Mouse (Mus musculus) neural tube, embryonic 13.5 days (tissue): Measurements from ENCODE around the gene Dbt. TPM values are rescaled to one million over a fixed set of nuclear protein-coding genes. Genes with fewer than 3 reads are reported as not detected.
"Not testable (repeated sequence)": the region's sequence is repeated elsewhere in the genome, so short reads cannot be mapped to it uniquely, and the experiment has no call there.

Experiments used
- ATAC-seq: fragments of 200-750 bp; cut with Nextera tagmentation; 2 replicates; pipeline ENCODE4 v1.8.0; 2017; ENCODE audit warnings: low read depth, mild to moderate bottlenecking, moderate TSS enrichment, moderate library complexity
- H3K27ac ChIP-seq: fragments of 300-500 bp; sonication (generic); replicated peaks from 2 replicates; pipeline ENCODE4 v1.5.1; 2015; ENCODE audit warnings: moderate library complexity, mild to moderate bottlenecking, inconsistent platforms
- H3K27me3 ChIP-seq: fragments of 300-500 bp; sonication (generic); 2 replicates; pipeline ENCODE4 v1.6.1; 2015; ENCODE audit warnings: mild to moderate bottlenecking, inconsistent platforms
- H3K36me3 ChIP-seq: fragments of 300-500 bp; sonication (generic); 2 replicates; pipeline ENCODE4 v1.6.1; 2015; ENCODE audit warnings: mild to moderate bottlenecking, inconsistent platforms
- H3K4me1 ChIP-seq: fragments of 300-500 bp; sonication (generic); replicated peaks from 2 replicates; pipeline ENCODE4 v1.6.1; 2015; ENCODE audit warnings: inconsistent platforms
- H3K4me2 ChIP-seq: fragments of 300-500 bp; sonication (generic); 2 replicates; pipeline ENCODE4 v1.6.1; 2015; ENCODE audit warnings: inconsistent platforms, mild to moderate bottlenecking, moderate library complexity
- H3K4me3 ChIP-seq: fragments of 300-500 bp; sonication (generic); 2 replicates; pipeline ENCODE4 v1.5.1; 2015; ENCODE audit warnings: mild to moderate bottlenecking, inconsistent platforms
- H3K9ac ChIP-seq: fragments of 300-500 bp; sonication (generic); 2 replicates; pipeline ENCODE4 v1.6.1; 2015; ENCODE audit warnings: moderate library complexity, mild to moderate bottlenecking, inconsistent platforms
- H3K9me3 ChIP-seq: fragments of 300-500 bp; sonication (generic); 2 replicates; pipeline ENCODE4 v1.6.1; 2016; ENCODE audit warnings: inconsistent platforms
- WGBS: fragments of 180-500 bp; shearing (Covaris S2); methylation state at CpG from one replicate; pipeline ENCODE4 v1.1.7; 2015; 5-methylcytosine and 5-hydroxymethylcytosine counted together
- polyA plus RNA-seq: library from polyadenylated mRNA; unstranded; fragments of >200 nt; fragmentation: Nextera tagmentation; extraction: Ambion mirVana; gene quantifications from 2 replicates; pipeline ENCODE4 v1.2.1, GENCODE M21; 2015

Gene Dbt
- polyA plus RNA-seq, 1 experiment from 2014 or later, result 13.9 TPM

- no peak for ATAC-seq
- Histone ChIP-seq H3K4me1 (no peaks in the 10 kb centered on the region), H3K27ac (no peak overlapping the region), H3K36me3 (peaks cover 61% of the 10 kb centered on the region), H3K9me3 (no peaks in the 10 kb centered on the region), H3K9ac (no peak overlapping the region), H3K4me3 (no peak overlapping the region), H3K27me3 (no peaks in the 10 kb centered on the region), H3K4me2 (no peak overlapping the region)
- 90% methylated on average over 5 of the region's 5 CpGs for WGBS
Observed at GRCm38 (mm10) chr3:116547430-116547829, 34.6 kb downstream of the Dbt start.

GRCm38 (mm10) chr3:116551362-116551761 is 38.5 kb downstream of the Dbt start:
- Histone ChIP-seq H3K27me3 (no peaks in the 10 kb centered on the region), H3K4me3 (no peak overlapping the region), H3K4me1 (no peaks in the 10 kb centered on the region), H3K36me3 (peaks cover 32% of the 10 kb centered on the region), H3K9me3 (no peaks in the 10 kb centered on the region), H3K9ac (no peak overlapping the region), H3K4me2 (no peak overlapping the region), H3K27ac (no peak overlapping the region)
- no peak for ATAC-seq
- WGBS, result 94% methylated on average over 5 of the region's 5 CpGs

GRCm38 (mm10) chr3:116561315-116561714 is 48.4 kb downstream of the Dbt start:
- not testable (repeated sequence) for H3K27ac ChIP-seq, H3K4me3 ChIP-seq, H3K4me1 ChIP-seq, H3K27me3 ChIP-seq, ATAC-seq, H3K36me3 ChIP-seq, H3K9ac ChIP-seq, H3K9me3 ChIP-seq, H3K4me2 ChIP-seq
- WGBS, result 93% methylated on average over 14 of the region's 14 CpGs

- no peak within 1 kb of the TSS for H3K9ac ChIP-seq
- ATAC-seq, result no peak
- H3K36me3 ChIP-seq, result no peaks in the 10 kb centered on the region
- no peak within 1 kb of the TSS for H3K27ac ChIP-seq
- no peaks in the 10 kb centered on the region for H3K27me3 ChIP-seq
- 83% methylated on average over 7 of the region's 7 CpGs for WGBS
- H3K4me3 ChIP-seq, result no peak within 1 kb of the TSS
- no peak within 1 kb of the TSS for H3K4me2 ChIP-seq
- H3K9me3 ChIP-seq, result no peaks in the 10 kb centered on the region
- H3K4me1 ChIP-seq, result no peaks in the 10 kb centered on the region
Observed at GRCm38 (mm10) chr3:116562408-116563094, 49.7 kb downstream of the Dbt start, which contains the start of gene Lrrc39. Gene Lrrc39 (plus strand): TSS chr3:116562973.

GRCm38 (mm10) chr3:116563095-116563492 is 50.2 kb downstream of the Dbt start:
- Histone ChIP-seq H3K4me1 (no peaks in the 10 kb centered on the region), H3K9me3 (no peaks in the 10 kb centered on the region), H3K4me2 (no peak overlapping the region), H3K27ac (no peak overlapping the region), H3K9ac (no peak overlapping the region), H3K36me3 (no peaks in the 10 kb centered on the region), H3K4me3 (no peak overlapping the region), H3K27me3 (no peaks in the 10 kb centered on the region)
- no peak for ATAC-seq
- WGBS, result 85% methylated on average over 7 of the region's 7 CpGs

- no peak overlapping the region for H3K27ac ChIP-seq
- H3K4me3 ChIP-seq, result no peak overlapping the region
- no peak overlapping the region for H3K9ac ChIP-seq
- H3K4me1 ChIP-seq, result no peaks in the 10 kb centered on the region
- WGBS, result 70% methylated on average over 2 of the region's 2 CpGs
- no peak for ATAC-seq
- H3K9me3 ChIP-seq, result no peaks in the 10 kb centered on the region
- H3K27me3 ChIP-seq, result no peaks in the 10 kb centered on the region
- no peaks in the 10 kb centered on the region for H3K36me3 ChIP-seq
- no peak overlapping the region for H3K4me2 ChIP-seq
Observed at GRCm38 (mm10) chr3:116570628-116571027, 57.8 kb downstream of the Dbt start.

GRCm38 (mm10) chr3:116577286-116577685 is 64.4 kb downstream of the Dbt start:
- ATAC-seq, result no peak
- no peak overlapping the region for H3K4me2 ChIP-seq
- no peaks in the 10 kb centered on the region for H3K9me3 ChIP-seq
- WGBS, result 66% methylated on average over 3 of the region's 3 CpGs
- H3K4me1 ChIP-seq, result no peaks in the 10 kb centered on the region
- H3K4me3 ChIP-seq, result no peak overlapping the region
- no peak overlapping the region for H3K27ac ChIP-seq
- H3K27me3 ChIP-seq, result no peaks in the 10 kb centered on the region
- H3K36me3 ChIP-seq, result peaks cover 20% of the 10 kb centered on the region
- no peak overlapping the region for H3K9ac ChIP-seq

- H3K9me3 ChIP-seq, result no peaks in the 10 kb centered on the region
- WGBS, result 98% methylated on average over 9 of the region's 9 CpGs
- peaks cover 63% of the 10 kb centered on the region for H3K36me3 ChIP-seq
- H3K27me3 ChIP-seq, result no peaks in the 10 kb centered on the region
- no peak overlapping the region for H3K27ac ChIP-seq
- H3K4me2 ChIP-seq, result no peak overlapping the region
- no peak for ATAC-seq
- no peak overlapping the region for H3K4me3 ChIP-seq
- no peak overlapping the region for H3K9ac ChIP-seq
- no peaks in the 10 kb centered on the region for H3K4me1 ChIP-seq
Observed at GRCm38 (mm10) chr3:116582201-116582600, 69.3 kb downstream of the Dbt start.

- H3K4me3 ChIP-seq, result peak overlapping the region; percentile 66
- peaks cover 27% of the 10 kb centered on the region for H3K36me3 ChIP-seq
- ATAC-seq, result peak; percentile 87
- H3K9ac ChIP-seq, result peak overlapping the region; percentile 77
- H3K9me3 ChIP-seq, result no peaks in the 10 kb centered on the region
- H3K27ac ChIP-seq, result peak overlapping the region; percentile 86
- 3% methylated on average over 22 of the region's 22 CpGs for WGBS
- H3K4me2 ChIP-seq, result peak overlapping the region; percentile 55
- H3K27me3 ChIP-seq, result no peaks in the 10 kb centered on the region
- H3K4me1 ChIP-seq, result peaks cover 18% of the 10 kb centered on the region
Observed at GRCm38 (mm10) chr3:116594076-116594727, 81.3 kb downstream of the Dbt start.

GRCm38 (mm10) chr3:116594728-116595602 is 82.1 kb downstream of the Dbt start, which contains the start of gene Sass6:
Gene Sass6 (plus strand): TSS chr3:116594982.
- ATAC-seq, result peak; percentile 99
- peak within 1 kb of the TSS; percentile 79 for H3K9ac ChIP-seq
- peaks cover 18% of the 10 kb centered on the region for H3K4me1 ChIP-seq
- H3K27me3 ChIP-seq, result no peaks in the 10 kb centered on the region
- H3K4me3 ChIP-seq, result peak within 1 kb of the TSS; percentile 66
- peak within 1 kb of the TSS; percentile 86 for H3K27ac ChIP-seq
- H3K9me3 ChIP-seq, result no peaks in the 10 kb centered on the region
- WGBS, result under 1% methylated on average over 65 of the region's 65 CpGs
- H3K36me3 ChIP-seq, result peaks cover 20% of the 10 kb centered on the region
- peak within 1 kb of the TSS; percentile 84 for H3K4me2 ChIP-seq

- WGBS, result 10% methylated on average over 10 of the region's 10 CpGs
- Histone ChIP-seq H3K4me1 (peaks cover 18% of the 10 kb centered on the region), H3K4me2 (peak overlapping the region; percentile 84), H3K4me3 (peak overlapping the region; percentile 66), H3K27ac (peak overlapping the region; percentile 64), H3K27me3 (no peaks in the 10 kb centered on the region), H3K9me3 (no peaks in the 10 kb centered on the region), H3K9ac (peak overlapping the region; percentile 79), H3K36me3 (peaks cover 13% of the 10 kb centered on the region)
- no peak for ATAC-seq
Observed at GRCm38 (mm10) chr3:116595603-116595991, 82.7 kb downstream of the Dbt start.
